Mouse (Mus musculus) ovary, adult 10 weeks (tissue): ENCODE measurements around the gene Ocel1. TPM values are rescaled to one million over a fixed set of nuclear protein-coding genes. Genes with fewer than 3 reads are reported as not detected.

ENCODE experiments used
- polyA plus RNA-seq: library from polyadenylated mRNA; stranded (reverse); fragments of 350-450 nt; fragmentation: Illumina TruSeq; extraction: RNeasy Lipid Tissue Mini Kit (QIAGEN cat#74804); gene quantifications from one replicate; pipeline ENCODE4 v1.2.3, GENCODE M21; 2014

The Ocel1 gene
- polyA plus RNA-seq, result 1.2 TPM

GRCm38 (mm10) chr8:71371236-71371848 lies at the start of gene Ocel1:
Ocel1 (plus strand) TSS chr8:71371298.

GRCm38 (mm10) chr8:71366771-71367528 lies 4.1 kb upstream of the Ocel1 start, which contains the start of gene Use1:
Use1 (plus strand) TSS chr8:71366848.

GRCm38 (mm10) chr8:71381421-71381970 lies 10.4 kb downstream of the Ocel1 start, which contains the start of gene Nr2f6:
Nr2f6 (minus strand) TSS chr8:71381960.

GRCm38 (mm10) chr8:71395629-71396028 lies 24.5 kb downstream of the Ocel1 start, which contains the start of gene Ushbp1:
Ushbp1 (minus strand) TSS chr8:71395802.

GRCm38 (mm10) chr8:71396639-71397305 lies 25.7 kb downstream of the Ocel1 start, which contains the start of gene Babam1:
Babam1 (plus strand) TSS chr8:71396861.

GRCm38 (mm10) chr8:71405401-71406098 lies 34.5 kb downstream of the Ocel1 start, which contains the start of gene Ankle1:
Ankle1 (plus strand) TSS chr8:71406010.

Other genes starting within 250 kb of the Ocel1 start
- 2.3 TPM for gene Myo9b, start 98.6 kb upstream of the Ocel1 start, polyA plus RNA-seq
- gene Haus8, start 98.4 kb upstream of the Ocel1 start, polyA plus RNA-seq, result 5.0 TPM
- gene Use1, start 4.5 kb upstream of the Ocel1 start, polyA plus RNA-seq, result 1.5 TPM
- gene Nr2f6, start 10.7 kb downstream of the Ocel1 start, polyA plus RNA-seq, result 1.3 TPM
- 0.31 TPM for gene Ushbp1, start 24.5 kb downstream of the Ocel1 start, polyA plus RNA-seq
- gene Babam1, start 25.6 kb downstream of the Ocel1 start, polyA plus RNA-seq, result 8.6 TPM
- gene Ankle1, start 34.7 kb downstream of the Ocel1 start, polyA plus RNA-seq, result 0.54 TPM
- 0.68 TPM for gene Abhd8, start 92.4 kb downstream of the Ocel1 start, polyA plus RNA-seq
- 9.7 TPM for gene Mrpl34, start 93.7 kb downstream of the Ocel1 start, polyA plus RNA-seq
- gene Dda1, start 97.9 kb downstream of the Ocel1 start, polyA plus RNA-seq, result 3.4 TPM
- gene Ano8, start 114.7 kb downstream of the Ocel1 start, polyA plus RNA-seq, result 1.00 TPM
- gene Gtpbp3, start 116.8 kb downstream of the Ocel1 start, polyA plus RNA-seq, result 1.3 TPM
- gene Plvap, start 140.5 kb downstream of the Ocel1 start, polyA plus RNA-seq, result 0.46 TPM
- not detected for gene Ccdc194, start 154.4 kb downstream of the Ocel1 start, polyA plus RNA-seq
- gene Bst2, start 166.2 kb downstream of the Ocel1 start, polyA plus RNA-seq, result 8.3 TPM
- 0.66 TPM for gene Mvb12a, start 171.6 kb downstream of the Ocel1 start, polyA plus RNA-seq
- gene Tmem221, start 187.6 kb downstream of the Ocel1 start, polyA plus RNA-seq, result 3.4 TPM
- gene Nxnl1, start 195.3 kb downstream of the Ocel1 start, polyA plus RNA-seq, result 0.26 TPM
- gene Slc27a1, start 197.6 kb downstream of the Ocel1 start, polyA plus RNA-seq, result 4.7 TPM
- gene Pgls, start 220.9 kb downstream of the Ocel1 start, polyA plus RNA-seq, result 0.17 TPM
- gene Fam129c, start 226.3 kb downstream of the Ocel1 start, polyA plus RNA-seq, result not detected
- 73.2 TPM for gene Colgalt1, start 239.7 kb downstream of the Ocel1 start, polyA plus RNA-seq